In the genomic region with DNA sequence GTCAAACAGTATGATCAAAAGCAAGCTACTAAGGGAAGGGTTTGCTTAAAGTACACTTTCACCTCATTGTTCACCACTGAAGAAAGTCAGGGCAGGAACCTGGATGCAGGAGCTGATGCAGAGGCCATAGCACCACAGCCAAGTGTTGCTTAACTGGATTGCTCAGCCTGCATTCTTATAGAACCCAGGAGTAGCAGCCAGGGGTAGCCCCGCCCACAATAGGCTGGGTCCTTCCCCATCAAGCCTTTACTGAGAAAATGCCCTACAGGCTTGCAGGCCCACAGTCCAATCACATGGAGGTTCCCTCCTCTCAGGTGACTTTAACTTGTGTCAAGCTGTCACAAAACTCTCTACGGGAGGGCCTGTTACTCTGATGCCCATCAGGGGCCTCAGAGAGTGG, we compare ENCODE assay signal across 13 mouse cellular contexts. TPM values are rescaled to one million over a fixed set of nuclear protein-coding genes. Genes with fewer than 3 reads are reported as not detected.
DNase-seq lines count a peak whose midpoint lies in the region; ATAC-seq lines count a peak whose summit lies in the region.
"Had no signal": no experiment of that assay in that cellular context is flagged by ENCODE, and none has a peak within 500 bp of the region (broad histone marks: within the 10 kb centered on the region; RNA-seq: fewer than 3 reads in every experiment).

No protein-coding gene starts in this region.

- no peak overlapping the region for H3K4me3 ChIP-seq in embryonic facial prominence, embryonic 14.5 days (ENCODE audit: low read depth, low read length)
- peak overlapping the region; percentile 95; the same call in 1 of the 2 replicates for H3K4me3 ChIP-seq in hindbrain, embryonic 16.5 days (ENCODE audit: low read length)
- peak overlapping the region; percentile 37 for H3K4me3 ChIP-seq in midbrain, embryonic 16.5 days (ENCODE audit: low read depth, low read length)

- intact Hi-C loops in left cerebral cortex, postnatal 36 days (cut with DNase I): loop anchor here (5.0 kb wide), 2 partner anchors 113 to 253 kb away; a partner anchor contains a TSS

- ATAC-seq in embryonic facial prominence, embryonic 14.5 days (ENCODE audit: low read depth): no peak
- ATAC-seq in hindbrain, embryonic 16.5 days: no peak
- no peak for ATAC-seq in midbrain, embryonic 16.5 days
- ATAC-seq: activated CD4-positive, CD25-positive, alpha-beta regulatory T cell, adult 4 months had no signal

- WGBS in embryonic facial prominence, embryonic 14.5 days: 37% methylated on average over 2 of the region's 2 CpGs
- 17% methylated on average over 2 of the region's 2 CpGs for WGBS in hindbrain, embryonic 16.5 days
- WGBS in midbrain, embryonic 16.5 days: 27% methylated on average over 2 of the region's 2 CpGs

- no peaks in the 10 kb centered on the region for H3K36me3 ChIP-seq in embryonic facial prominence, embryonic 14.5 days (ENCODE audit: control insufficient read depth, insufficient read depth, low read length)
- H3K36me3 ChIP-seq in hindbrain, embryonic 16.5 days (ENCODE audit: control insufficient read depth, insufficient read depth, low read length): no peaks in the 10 kb centered on the region
- no peaks in the 10 kb centered on the region for H3K36me3 ChIP-seq in midbrain, embryonic 16.5 days (ENCODE audit: control insufficient read depth, insufficient read depth, low read length)

- H3K9me3 ChIP-seq in embryonic facial prominence, embryonic 14.5 days (ENCODE audit: control insufficient read depth, low read length): no peaks in the 10 kb centered on the region
- H3K9me3 ChIP-seq in hindbrain, embryonic 16.5 days (ENCODE audit: control insufficient read depth, low read length): no peaks in the 10 kb centered on the region
- H3K9me3 ChIP-seq in midbrain, embryonic 16.5 days (replicated peaks; ENCODE audit: control insufficient read depth, low read length, poor library complexity, severe bottlenecking): no peaks in the 10 kb centered on the region

- H3K27me3 ChIP-seq in embryonic facial prominence, embryonic 14.5 days (replicated peaks; ENCODE audit: control insufficient read depth, insufficient read depth, low read length): peaks cover 32% of the 10 kb centered on the region
- no peaks in the 10 kb centered on the region for H3K27me3 ChIP-seq in hindbrain, embryonic 16.5 days (replicated peaks; ENCODE audit: control insufficient read depth, insufficient read depth, low read length)
- no peaks in the 10 kb centered on the region for H3K27me3 ChIP-seq in midbrain, embryonic 16.5 days (ENCODE audit: control insufficient read depth, insufficient read depth, low read depth, low read length)

- no peak overlapping the region for H3K27ac ChIP-seq in embryonic facial prominence, embryonic 14.5 days (replicated peaks; ENCODE audit: low read depth, low read length)
- H3K27ac ChIP-seq in hindbrain, embryonic 16.5 days (ENCODE audit: low read depth, low read length): 0 out of 2 replicates have a peak overlapping the region, but pooled peaks have one; percentile 61
- H3K27ac ChIP-seq in midbrain, embryonic 16.5 days (ENCODE audit: low read length): peak overlapping the region; percentile 67; the same call in 1 of the 2 replicates

- H3K4me2 ChIP-seq in embryonic facial prominence, embryonic 14.5 days (ENCODE audit: low read depth, low read length): no peak overlapping the region
- H3K4me2 ChIP-seq in hindbrain, embryonic 16.5 days (ENCODE audit: low read length): peak overlapping the region; percentile 77
- H3K4me2 ChIP-seq in midbrain, embryonic 16.5 days (ENCODE audit: low read length): peak overlapping the region; percentile 83

- peak; percentile 31 to 40 for DNase-seq in lung, adult 18-20 months
- no peak for DNase-seq in lung, postnatal 14 days
- peak; percentile 44 for DNase-seq in embryonic facial prominence, embryonic 14.5 days (ENCODE audit: low spot score)
- no peak for DNase-seq in urinary bladder, adult 18-20 months (ENCODE audit: low spot score in 2 of 2)
- no peak for DNase-seq in left cerebral cortex, postnatal 36 days (ENCODE audit: low spot score in 2 of 2)
- DNase-seq in heart, postnatal 4 days: no peak
- DNase-seq: cerebellum, adult 9-10 months; gastrocnemius, postnatal 10 days; kidney, adult 2 months; layer of hippocampus, adult 9-11 months had no signal

- no peak overlapping the region for H3K9ac ChIP-seq in embryonic facial prominence, embryonic 14.5 days (ENCODE audit: low read depth, low read length)
- peak overlapping the region; percentile 27; the same call in 1 of the 2 replicates for H3K9ac ChIP-seq in hindbrain, embryonic 16.5 days (ENCODE audit: low read depth, low read length)
- peak overlapping the region; percentile 49 for H3K9ac ChIP-seq in midbrain, embryonic 16.5 days (ENCODE audit: low read depth, low read length)

- peaks cover 7% of the 10 kb centered on the region; the same call in 1 of the 2 replicates for H3K4me1 ChIP-seq in embryonic facial prominence, embryonic 14.5 days (ENCODE audit: control insufficient read depth, insufficient read depth, low read length)
- peaks cover 24% of the 10 kb centered on the region for H3K4me1 ChIP-seq in hindbrain, embryonic 16.5 days (ENCODE audit: control insufficient read depth, insufficient read depth, low read depth, low read length)
- peaks cover 30% of the 10 kb centered on the region for H3K4me1 ChIP-seq in midbrain, embryonic 16.5 days (ENCODE audit: control insufficient read depth, insufficient read depth, low read length)

RNA-seq across cellular contexts. Expression of a gene that starts 4.6 kb away (rescaled TPM):
- 3.7 and 4.3 TPM in 2 replicates for polyA plus RNA-seq in embryonic facial prominence, embryonic 14.5 days (2014; fragmentation: Nextera tagmentation; extraction: Ambion mirVana)
- 8.3 and 8.4 TPM in 2 replicates for polyA plus RNA-seq in hindbrain, embryonic 16.5 days (2015; fragmentation: Nextera tagmentation; extraction: Ambion mirVana)
- polyA plus RNA-seq in midbrain, embryonic 16.5 days (2015; fragmentation: Nextera tagmentation; extraction: Ambion mirVana): 14.6 and 15.4 TPM in 2 replicates
- 10 to 100 TPM; 37.2 to 47.8 TPM for total RNA-seq in left cerebral cortex, postnatal 36 days (2021)
- 1 to 10 TPM; 6.2 to 6.9 TPM for total RNA-seq in heart, postnatal 4 days (2021)

Comparison
In these comparisons a context has a peak if more than half of its experiments do, and no peak if none do; other contexts are left out.
1. DNase-seq: peak in lung, adult 18-20 months (2 of 2) and embryonic facial prominence, embryonic 14.5 days (single experiment); none in lung, postnatal 14 days (single experiment), urinary bladder, adult 18-20 months (0 of 2), left cerebral cortex, postnatal 36 days (0 of 2) and heart, postnatal 4 days (single experiment).